Mouse (Mus musculus): ENCODE measurements around the gene Psg27.
"Not testable (repeated sequence)": the region's sequence is repeated elsewhere in the genome, so short reads cannot be mapped to it uniquely, and the experiment has no call there.

Gene Psg27

DNA sequence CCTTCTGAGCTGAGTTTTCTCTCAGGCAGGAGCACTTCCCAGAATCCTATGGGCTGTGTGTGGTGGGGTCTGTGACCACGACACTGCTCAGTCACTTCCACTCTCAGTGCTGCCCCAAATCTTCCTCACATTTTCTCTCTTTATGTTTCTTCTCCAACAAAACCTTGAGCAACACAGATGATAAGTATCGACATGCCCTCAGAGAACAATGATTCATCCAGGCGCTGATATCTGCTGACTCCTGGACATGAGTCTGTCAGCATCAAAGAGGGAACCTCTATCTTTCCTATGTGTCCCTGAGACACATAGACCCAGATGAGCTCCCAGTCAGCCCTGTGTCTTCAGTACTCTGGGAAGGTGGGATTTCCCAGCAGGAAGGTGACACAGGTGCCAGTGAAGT, at the start of gene Psg27:
Gene Psg27, minus strand, starts transcription at position 101 of the 400 bp plus-strand sequence.
- no peak for DNase-seq

DNA sequence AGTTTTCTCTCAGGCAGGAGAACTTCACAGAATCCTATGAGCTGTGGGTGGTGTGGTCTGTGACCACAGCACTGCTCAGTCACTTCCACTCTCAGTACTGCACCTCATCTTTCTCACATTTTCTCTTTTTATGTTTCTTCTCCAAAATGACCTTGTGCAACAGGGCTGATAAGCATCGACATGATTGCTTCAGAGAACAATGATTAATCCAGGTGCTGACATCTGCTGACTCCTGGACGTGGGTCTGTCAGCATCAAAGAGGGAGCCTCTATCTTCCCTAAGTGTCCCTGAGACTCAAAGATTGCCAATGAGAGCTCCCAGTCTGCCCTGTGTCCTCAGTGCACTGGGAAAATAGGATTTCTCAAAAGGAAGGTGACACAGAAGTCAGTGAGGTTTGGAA, 49.3 kb upstream of the Psg27 start, which contains the start of gene Psg23:
Gene Psg23, minus strand, starts transcription at position 101 of the 400 bp plus-strand sequence.
- DNase-seq: not testable (repeated sequence)

DNA sequence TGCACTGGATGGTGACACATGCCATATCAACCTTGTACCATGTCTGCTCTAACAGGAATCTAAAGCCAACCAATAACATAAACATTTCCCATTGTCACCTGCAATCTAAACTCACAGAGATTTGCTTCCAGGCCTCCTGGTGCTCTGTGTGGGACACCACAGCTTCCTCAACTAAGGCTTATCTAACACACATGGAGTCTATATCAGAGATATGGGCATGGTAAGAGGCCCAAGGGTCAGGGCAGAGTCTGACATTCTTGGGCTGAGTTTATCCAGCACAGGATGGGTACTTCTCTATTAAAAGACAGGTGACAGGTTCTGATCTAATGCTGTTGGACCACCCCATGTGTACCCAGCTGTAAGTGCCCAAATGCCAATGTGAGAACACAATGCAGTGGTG, 7.3 kb downstream of the Psg27 start:
- no peak for DNase-seq

DNA sequence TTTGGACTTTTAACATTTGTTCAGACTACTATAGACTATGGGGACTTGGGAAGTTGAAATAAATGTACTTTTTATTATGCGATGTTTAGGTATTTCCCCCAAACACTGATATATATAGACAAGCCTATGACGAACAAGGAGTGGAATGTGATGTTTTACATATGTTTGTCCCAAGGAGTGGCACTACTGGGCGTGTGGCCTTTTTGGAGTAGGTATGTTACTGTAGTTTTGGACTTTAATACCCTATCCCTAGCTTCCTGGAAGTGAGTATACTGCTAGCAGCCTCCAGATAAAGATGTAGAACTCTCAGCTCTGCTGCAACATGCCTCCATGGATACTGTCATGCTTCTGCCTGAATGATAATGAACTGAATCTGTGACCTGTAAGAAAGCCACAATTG, 11.4 kb downstream of the Psg27 start:
- not testable (repeated sequence) for DNase-seq

DNA sequence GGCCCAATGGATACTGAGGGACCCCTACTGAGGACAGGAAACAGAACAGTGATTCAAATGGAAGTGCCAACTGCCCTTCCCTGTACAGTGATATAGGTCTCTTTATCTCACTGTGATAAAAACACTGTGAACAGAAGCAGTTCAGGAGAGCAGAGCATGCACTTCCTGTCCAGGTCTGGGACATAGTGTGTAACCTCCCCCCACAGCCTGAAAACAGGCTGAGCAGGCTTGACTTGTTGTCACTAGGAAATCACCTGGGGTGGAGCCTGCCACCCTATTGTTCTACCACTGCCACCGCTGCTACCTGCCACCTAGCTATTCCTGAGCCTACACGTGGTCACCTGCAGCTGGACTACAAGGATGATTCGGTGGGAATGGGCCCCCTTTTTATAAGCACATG, 33.7 kb downstream of the Psg27 start:
- DNase-seq: no peak

DNA sequence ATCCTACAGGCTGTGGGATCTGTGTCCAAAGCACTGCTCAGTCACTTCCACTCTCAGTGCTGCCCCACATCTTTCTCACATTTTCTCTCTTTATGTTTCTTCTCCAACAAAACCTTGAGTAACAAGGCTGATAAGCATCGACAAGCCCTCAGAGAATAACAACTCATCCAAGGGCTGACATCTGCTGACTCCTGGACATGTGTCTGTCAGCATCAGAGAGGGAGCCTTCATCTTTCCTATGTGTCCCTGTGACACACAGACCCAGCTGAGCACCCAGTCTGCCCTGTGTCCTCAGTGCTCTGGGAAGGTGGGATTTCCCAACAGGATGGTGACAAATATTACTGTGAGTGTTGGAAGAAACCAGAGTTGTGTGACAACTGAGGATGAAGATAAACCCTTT, 34.9 kb downstream of the Psg27 start, which contains the start of gene Psg25:
Gene Psg25, minus strand, starts transcription at position 101 of the 400 bp plus-strand sequence.
- DNase-seq: no peak

DNA sequence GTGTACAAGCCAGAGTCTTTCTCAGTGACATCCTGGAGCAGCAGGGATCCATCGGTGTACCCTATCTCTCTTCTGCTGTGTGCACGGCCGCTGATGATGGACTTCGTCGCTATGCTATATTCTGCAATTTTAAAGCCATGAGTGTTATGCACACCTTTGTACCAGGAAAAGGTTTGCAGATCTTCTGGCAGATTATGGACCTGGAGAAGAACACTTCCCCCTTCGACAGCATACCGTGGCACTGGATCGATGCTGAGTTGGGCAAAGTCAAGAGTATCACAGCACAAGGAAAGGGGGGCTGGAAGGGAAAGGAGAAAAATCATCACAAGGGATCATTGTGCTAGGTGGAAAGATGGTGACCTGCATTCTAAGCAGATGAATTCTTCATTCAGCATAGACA, 42.4 kb downstream of the Psg27 start:
- DNase-seq: no peak

DNA sequence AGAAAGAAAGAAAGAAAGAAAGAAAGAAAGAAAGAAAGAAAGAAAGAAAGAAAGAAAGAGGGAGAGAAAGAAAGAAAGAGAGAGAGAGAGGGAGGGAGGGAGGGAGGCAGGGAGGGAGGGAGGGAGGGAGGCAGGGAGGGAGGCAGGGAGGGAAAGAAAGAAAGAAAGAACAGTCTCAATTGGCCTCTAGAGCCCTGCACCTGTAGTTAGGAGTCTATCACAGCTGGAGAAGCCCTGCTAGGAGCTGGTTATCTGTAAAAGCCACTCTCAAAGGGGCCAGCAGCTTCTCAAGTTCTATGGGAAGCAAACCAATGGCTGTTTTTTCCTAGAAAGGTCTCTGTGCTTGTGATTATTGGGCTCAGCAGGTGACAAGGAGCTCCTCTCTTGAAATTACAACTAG, 54.3 kb downstream of the Psg27 start:
- DNase-seq: not testable (repeated sequence)

DNA sequence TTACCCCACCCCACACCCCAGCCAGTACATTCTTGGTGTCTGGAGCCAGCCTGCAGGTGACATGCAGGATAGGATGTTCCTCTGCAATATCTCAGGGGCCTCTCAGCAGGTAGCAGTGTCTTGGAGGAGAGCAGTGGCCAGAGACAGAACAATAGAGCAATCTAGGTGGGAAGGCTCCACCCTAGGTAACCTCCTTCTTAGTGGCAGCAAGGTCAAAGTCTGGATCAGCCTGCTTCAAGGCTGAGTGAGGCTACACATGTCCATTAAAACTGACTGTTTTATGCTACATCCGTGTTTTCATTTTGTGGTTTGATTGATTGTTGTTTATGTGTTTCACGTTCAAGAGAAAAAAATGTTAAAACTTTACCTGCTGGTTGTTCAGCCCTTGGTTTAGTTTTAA, 54.7 kb downstream of the Psg27 start:
- not testable (repeated sequence) for DNase-seq

DNA sequence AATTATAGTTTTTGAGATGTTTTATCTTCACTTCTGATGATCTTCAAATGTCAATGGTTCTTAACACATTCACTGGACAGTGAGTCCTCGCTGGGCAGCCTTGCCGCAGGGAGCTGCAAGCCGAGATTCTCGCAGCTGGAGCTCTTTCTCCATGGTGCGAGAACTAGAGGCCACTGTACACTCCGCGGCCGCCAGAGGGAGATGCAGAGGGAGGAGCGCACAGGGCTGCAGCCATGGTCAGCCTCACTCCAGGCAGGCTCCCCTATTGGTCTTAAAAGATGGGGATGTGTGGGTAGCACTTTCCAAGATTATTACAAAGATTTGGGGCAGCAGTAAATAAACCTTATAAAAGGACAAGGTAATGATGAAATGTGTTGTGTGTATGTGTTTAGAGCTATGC, 55.6 kb downstream of the Psg27 start:
- DNase-seq: no peak

Measured in kidney, postnatal 14 days (tissue).